Mouse (Mus musculus) stomach, embryonic 14.5 days (tissue): ENCODE results near the gene Plscr1. TPM values are rescaled to one million over a fixed set of nuclear protein-coding genes. Genes with fewer than 3 reads are reported as not detected.
A peak's percentile ranks its signal among the peaks of the same experiment; 100 is the strongest.

ENCODE experiments used
- ATAC-seq: fragments of 200-750 bp; cut with Nextera tagmentation; 2 replicates; pipeline ENCODE4 v1.8.0; 2017; ENCODE audit warnings: low read depth, moderate TSS enrichment; ENCODE audit not compliant: insufficient number of reproducible peaks, insufficient read depth, low FRiP score
- H3K27ac ChIP-seq: fragments of 300-500 bp; sonication (generic); 2 replicates; pipeline ENCODE4 v1.5.1; 2014; ENCODE audit warnings: mild to moderate bottlenecking, low read length, moderate library complexity, mixed read lengths
- H3K27me3 ChIP-seq: fragments of 300-500 bp; sonication (generic); 2 replicates; pipeline ENCODE4 v1.6.1; 2014; ENCODE audit warnings: low read length, control low read depth, mixed read lengths; ENCODE audit not compliant: control insufficient read depth, insufficient read depth
- H3K36me3 ChIP-seq: fragments of 300-500 bp; sonication (generic); 2 replicates; pipeline ENCODE4 v1.6.1; 2014; ENCODE audit warnings: mild to moderate bottlenecking, control low read depth, low read length, moderate library complexity, mixed read lengths; ENCODE audit not compliant: control insufficient read depth, insufficient read depth
- H3K4me1 ChIP-seq: fragments of 300-500 bp; sonication (generic); 2 replicates; pipeline ENCODE4 v1.6.1; 2014; ENCODE audit warnings: low read length, control low read depth, mixed read lengths; ENCODE audit not compliant: control insufficient read depth, insufficient read depth
- H3K4me2 ChIP-seq: fragments of 300-500 bp; sonication (generic); replicated peaks from 2 replicates; pipeline ENCODE4 v1.6.1; 2014; ENCODE audit warnings: low read depth, low read length, control low read depth
- H3K4me3 ChIP-seq: fragments of 300-500 bp; sonication (generic); 2 replicates; pipeline ENCODE4 v1.5.1; 2014; ENCODE audit warnings: low read depth, low read length, control low read depth
- H3K9ac ChIP-seq: fragments of 300-500 bp; sonication (generic); replicated peaks from 2 replicates; pipeline ENCODE4 v1.6.1; 2014; ENCODE audit warnings: low read depth, mild to moderate bottlenecking, control low read depth, low read length, moderate library complexity, mixed read lengths
- H3K9me3 ChIP-seq: fragments of 300-500 bp; sonication (generic); 2 replicates; pipeline ENCODE4 v1.6.1; 2016; ENCODE audit warnings: low read depth, low read length, control low read depth; ENCODE audit not compliant: control insufficient read depth
- WGBS: fragments of 180-500 bp; shearing (Covaris S2); extraction: QIAGEN DNeasy Blood & Tissue Kit; methylation state at CpG from one replicate; pipeline ENCODE4 v1.1.7; 2014; 5-methylcytosine and 5-hydroxymethylcytosine counted together
- polyA plus RNA-seq: library from polyadenylated mRNA; unstranded; fragments of >200 nt; fragmentation: Nextera tagmentation; extraction: Ambion mirVana; gene quantifications from 2 replicates; pipeline ENCODE4 v1.2.1, GENCODE M21; 2014

The Plscr1 gene
- polyA plus RNA-seq, 1 experiment from 2014 or later, result 51.4 TPM

DNA sequence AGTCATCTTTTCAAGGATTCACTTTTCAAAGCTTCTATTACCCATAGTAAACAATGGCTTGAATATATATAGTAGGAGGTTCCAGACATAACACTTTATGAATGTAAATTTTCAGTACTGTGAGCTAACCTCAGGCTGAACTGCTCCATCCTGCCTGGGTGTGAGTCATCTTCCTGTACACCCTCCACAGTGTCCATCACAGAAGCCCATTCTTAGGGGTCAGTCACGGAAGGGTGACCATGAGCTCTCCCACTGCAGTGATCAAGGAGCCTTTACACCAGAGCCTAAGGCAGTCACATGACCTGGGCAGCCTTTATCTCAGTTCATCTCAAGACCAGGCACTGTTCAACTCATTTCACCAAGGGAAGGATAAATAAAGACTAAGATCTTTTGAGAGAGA, 18.2 kb downstream of the Plscr1 start:
- H3K9me3 ChIP-seq, result no peaks in the 10 kb centered on the region
- H3K27me3 ChIP-seq, result no peaks in the 10 kb centered on the region
- no peak overlapping the region for H3K9ac ChIP-seq
- H3K4me3 ChIP-seq, result no peak overlapping the region
- H3K27ac ChIP-seq, result no peak overlapping the region
- 78% methylated on average over 1 of the region's 1 CpGs for WGBS
- ATAC-seq, result peak; percentile 23; the same call in 1 of the 2 replicates
- H3K4me2 ChIP-seq, result no peak overlapping the region
- 0 out of 2 replicates have a peak, but pooled peaks cover 3% of the 10 kb centered on the region for H3K4me1 ChIP-seq
- peaks cover 12% of the 10 kb centered on the region for H3K36me3 ChIP-seq

DNA sequence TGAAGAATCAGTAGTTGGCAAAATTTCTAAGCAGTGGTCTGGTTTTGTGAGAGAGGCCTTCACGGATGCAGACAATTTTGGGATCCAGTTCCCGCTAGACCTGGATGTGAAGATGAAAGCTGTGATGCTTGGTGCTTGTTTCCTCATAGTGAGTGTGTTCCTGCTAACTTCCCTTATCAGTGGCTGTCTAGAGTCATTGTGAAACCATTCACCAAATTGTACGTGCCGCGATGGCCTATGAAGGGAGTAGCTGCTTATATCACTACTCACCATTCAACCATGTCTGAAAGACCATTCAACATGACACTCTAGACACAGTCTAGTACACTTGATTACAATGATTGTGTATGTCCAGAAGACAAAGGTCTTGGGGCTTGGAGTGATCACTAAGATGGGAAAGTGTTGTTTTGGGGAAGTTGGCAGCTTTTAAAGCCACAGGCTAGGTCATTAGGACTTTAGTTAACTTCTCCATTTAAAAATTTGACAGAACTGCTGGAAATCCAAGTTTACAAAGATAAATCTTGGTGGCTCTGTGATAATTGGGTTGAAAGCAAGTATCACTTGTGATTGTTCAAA, 20.4 kb downstream of the Plscr1 start:
- no peak for ATAC-seq
- peaks cover 11% of the 10 kb centered on the region for H3K36me3 ChIP-seq
- peaks cover 9% of the 10 kb centered on the region; the same call in 1 of the 2 replicates for H3K4me1 ChIP-seq
- no peaks in the 10 kb centered on the region for H3K9me3 ChIP-seq
- H3K4me3 ChIP-seq, result no peak overlapping the region
- H3K9ac ChIP-seq, result no peak overlapping the region
- H3K27ac ChIP-seq, result no peak overlapping the region
- H3K27me3 ChIP-seq, result no peaks in the 10 kb centered on the region
- WGBS, result 97% methylated on average over 5 of the region's 5 CpGs
- H3K4me2 ChIP-seq, result no peak overlapping the region

DNA sequence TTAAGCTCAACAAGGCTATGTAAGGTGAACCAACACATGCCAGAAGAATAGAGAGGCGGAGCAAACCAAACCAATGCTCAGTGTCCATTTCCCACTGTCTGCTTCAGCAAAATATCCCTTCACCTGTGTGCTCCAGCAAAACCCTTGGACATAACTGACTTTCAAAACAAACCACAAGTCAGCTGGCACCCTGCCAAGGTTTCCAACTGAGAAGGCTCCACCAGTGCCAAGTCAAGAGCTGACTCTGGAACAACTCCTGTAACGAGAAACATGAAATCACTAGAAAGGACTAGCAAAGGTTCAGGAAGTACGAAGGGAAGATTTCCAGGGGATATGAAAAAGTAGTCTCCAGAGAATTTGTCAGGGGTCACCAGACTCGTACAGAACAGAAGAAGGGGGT, 21.4 kb downstream of the Plscr1 start:
- peaks cover 15% of the 10 kb centered on the region for H3K4me1 ChIP-seq
- H3K4me2 ChIP-seq, result no peak overlapping the region
- no peak overlapping the region for H3K27ac ChIP-seq
- WGBS, result 46% methylated on average over 4 of the region's 4 CpGs
- no peak for ATAC-seq
- H3K27me3 ChIP-seq, result no peaks in the 10 kb centered on the region
- no peak overlapping the region for H3K4me3 ChIP-seq
- peaks cover 11% of the 10 kb centered on the region for H3K36me3 ChIP-seq
- no peaks in the 10 kb centered on the region for H3K9me3 ChIP-seq
- no peak overlapping the region for H3K9ac ChIP-seq

DNA sequence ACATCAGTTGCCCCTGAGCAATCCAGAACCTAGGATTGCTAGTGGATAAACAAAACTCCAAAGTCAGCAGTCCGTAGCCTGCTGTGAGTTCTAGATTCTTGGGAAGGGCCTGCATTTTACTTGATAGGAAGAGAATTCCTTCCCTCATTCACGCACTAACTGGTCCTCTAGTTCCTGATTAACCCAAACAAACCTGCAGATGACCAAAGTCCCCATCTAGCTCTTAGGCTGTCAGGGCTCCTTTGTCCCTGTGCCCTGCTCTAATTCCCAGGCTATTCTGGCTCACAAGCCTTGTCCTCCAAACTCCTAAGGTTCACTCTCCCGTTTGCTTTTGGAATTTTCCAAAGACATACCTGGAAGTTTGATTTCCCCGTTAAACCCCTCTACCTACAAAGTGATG, 23.1 kb downstream of the Plscr1 start:
- ATAC-seq, result no peak
- H3K36me3 ChIP-seq, result peaks cover 11% of the 10 kb centered on the region
- H3K9me3 ChIP-seq, result no peaks in the 10 kb centered on the region
- H3K27ac ChIP-seq, result no peak overlapping the region
- H3K4me3 ChIP-seq, result no peak overlapping the region
- 92% methylated on average over 4 of the region's 4 CpGs for WGBS
- H3K4me2 ChIP-seq, result no peak overlapping the region
- H3K27me3 ChIP-seq, result no peaks in the 10 kb centered on the region
- no peak overlapping the region for H3K9ac ChIP-seq
- peaks cover 13% of the 10 kb centered on the region for H3K4me1 ChIP-seq

DNA sequence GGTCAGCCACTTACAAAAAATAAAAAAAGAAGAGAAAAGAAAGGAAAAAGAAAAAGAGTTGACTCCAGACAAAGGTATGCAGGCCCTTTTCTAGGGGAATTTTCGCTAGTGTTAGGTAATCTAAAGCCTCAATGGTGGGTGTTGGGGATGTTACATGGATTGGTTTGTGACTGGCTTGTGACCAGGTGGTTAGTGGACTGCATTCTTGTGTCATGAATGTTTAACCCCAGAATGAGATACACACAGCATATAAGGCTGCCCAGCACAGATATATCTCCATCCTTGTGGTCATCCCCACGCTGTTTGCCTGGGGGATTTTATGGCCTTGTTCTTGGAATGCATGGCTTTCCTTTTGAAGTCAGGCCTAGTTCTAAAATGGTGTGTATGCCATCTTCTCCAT, 23.7 kb downstream of the Plscr1 start:
- H3K4me2 ChIP-seq, result no peak overlapping the region
- H3K9ac ChIP-seq, result no peak overlapping the region
- ATAC-seq, result no peak
- H3K27me3 ChIP-seq, result no peaks in the 10 kb centered on the region
- H3K4me3 ChIP-seq, result no peak overlapping the region
- WGBS, result 86% methylated on average over 2 of the region's 2 CpGs
- peaks cover 13% of the 10 kb centered on the region for H3K4me1 ChIP-seq
- peaks cover 11% of the 10 kb centered on the region for H3K36me3 ChIP-seq
- no peaks in the 10 kb centered on the region for H3K9me3 ChIP-seq
- H3K27ac ChIP-seq, result no peak overlapping the region

DNA sequence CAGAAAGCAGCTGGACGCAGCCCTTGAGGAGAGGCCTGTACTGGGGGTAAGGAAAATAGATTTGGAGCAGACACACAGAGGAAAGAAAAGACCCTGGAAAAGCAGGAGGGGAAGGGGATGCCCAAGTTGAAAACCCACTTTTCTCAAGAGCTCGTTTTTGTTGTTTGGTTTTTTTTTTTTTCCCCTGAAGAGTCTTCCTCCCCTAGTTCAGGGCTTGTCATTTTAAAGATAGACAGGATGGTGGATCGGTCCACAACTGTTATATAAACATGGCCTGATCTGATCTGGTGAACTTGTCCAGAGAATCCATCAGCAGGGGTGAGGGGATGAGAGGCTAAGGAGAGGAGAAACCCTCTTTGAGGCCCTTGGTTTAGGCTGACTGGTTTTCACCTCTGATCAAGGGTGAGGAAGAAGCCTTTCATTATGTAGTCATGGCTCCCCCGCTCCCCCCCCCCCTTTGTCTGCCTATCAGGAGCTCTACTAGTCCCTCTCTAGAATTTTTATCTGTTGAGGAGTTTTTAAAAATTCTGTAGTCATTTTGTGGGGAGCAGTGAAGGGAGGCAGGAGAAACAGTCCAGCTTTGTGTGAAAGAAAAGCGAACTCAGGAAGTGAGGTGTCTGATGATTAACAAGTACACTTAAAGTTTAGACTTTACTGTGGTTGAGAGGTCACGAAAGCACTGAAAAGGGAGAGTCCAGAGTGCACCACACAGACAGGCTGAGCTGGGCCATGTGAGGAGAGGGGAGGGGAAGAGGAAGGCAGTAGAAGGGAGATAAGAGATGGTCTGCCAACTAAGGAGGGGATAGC, 24.6 kb downstream of the Plscr1 start:
- no peak for ATAC-seq
- Histone ChIP-seq H3K4me1 (peaks cover 13% of the 10 kb centered on the region), H3K36me3 (peaks cover 11% of the 10 kb centered on the region), H3K9me3 (no peaks in the 10 kb centered on the region), H3K27ac (peak overlapping the region; percentile 52; the same call in 1 of the 2 replicates), H3K27me3 (no peaks in the 10 kb centered on the region), H3K4me2 (no peak overlapping the region), H3K9ac (no peak overlapping the region), H3K4me3 (no peak overlapping the region)
- WGBS, result 42% methylated on average over 6 of the region's 6 CpGs

DNA sequence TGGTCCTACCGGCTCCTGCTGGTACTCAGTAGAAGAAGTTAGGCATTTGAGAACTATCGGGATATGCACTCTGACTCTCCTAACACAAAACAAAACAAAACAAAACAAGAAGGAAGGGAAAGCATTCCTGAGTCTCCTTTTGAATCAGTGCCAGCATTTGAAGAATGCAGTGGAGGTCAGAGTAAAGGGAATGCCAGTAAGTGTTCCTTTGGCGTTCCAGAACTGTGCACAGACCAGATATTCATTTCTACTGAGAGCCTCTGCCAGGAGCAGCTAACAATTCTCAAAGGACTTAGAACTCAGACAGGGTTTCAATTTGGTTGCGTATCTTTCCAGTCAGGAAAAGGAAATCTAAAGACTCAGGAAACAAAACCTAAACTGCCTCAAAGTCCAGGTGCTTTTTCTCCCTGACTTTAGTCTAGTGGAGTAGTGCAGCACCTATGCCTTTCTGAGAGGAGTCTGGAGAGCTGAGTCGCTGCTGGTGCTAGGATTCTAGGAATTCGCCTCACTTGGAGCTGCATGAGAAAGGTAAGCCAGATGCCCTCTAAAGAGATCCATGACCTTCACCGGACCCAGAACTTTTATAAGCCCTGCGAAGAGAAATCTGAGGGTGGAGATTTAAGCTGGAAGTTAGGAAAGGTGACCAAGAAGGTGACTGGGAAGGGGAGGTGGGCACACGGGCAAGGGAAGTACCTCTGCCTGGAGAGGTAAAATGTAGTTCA, 26.1 kb downstream of the Plscr1 start, which contains the start of gene Plscr2:
Gene Plscr2, plus strand, starts transcription at position 117 of the 722 bp plus-strand sequence.
- WGBS, result 54% methylated on average over 9 of the region's 9 CpGs
- Histone ChIP-seq H3K4me2 (no peak within 1 kb of the TSS), H3K36me3 (peaks cover 1% of the 10 kb centered on the region; the same call in 1 of the 2 replicates), H3K9ac (no peak within 1 kb of the TSS), H3K4me1 (peaks cover 13% of the 10 kb centered on the region), H3K4me3 (no peak within 1 kb of the TSS), H3K27ac (peak within 1 kb of the TSS; percentile 15; the same call in 1 of the 2 replicates), H3K27me3 (no peaks in the 10 kb centered on the region), H3K9me3 (no peaks in the 10 kb centered on the region)
- no peak for ATAC-seq

DNA sequence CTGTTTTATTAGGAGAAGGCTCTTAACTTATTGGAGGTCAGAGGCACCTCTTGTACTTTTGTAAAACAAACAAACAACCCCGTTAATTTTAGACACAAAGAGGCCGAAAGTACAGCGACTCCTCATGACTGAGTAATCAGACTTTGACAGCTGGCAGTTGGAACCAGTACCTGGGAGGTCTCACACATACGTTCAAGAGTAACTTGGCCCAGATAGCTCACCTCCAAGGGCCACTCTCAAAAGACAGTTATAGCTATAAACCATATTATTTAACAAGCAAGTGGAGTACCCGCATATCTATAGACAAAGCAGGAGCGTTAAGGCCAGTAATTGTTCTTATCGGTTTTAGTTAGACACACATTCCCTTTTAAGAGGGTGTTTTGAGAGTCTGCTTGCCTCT, 26.8 kb downstream of the Plscr1 start:
- H3K9ac ChIP-seq, result no peak overlapping the region
- ATAC-seq, result no peak
- 60% methylated on average over 7 of the region's 7 CpGs for WGBS
- no peaks in the 10 kb centered on the region for H3K27me3 ChIP-seq
- no peaks in the 10 kb centered on the region for H3K9me3 ChIP-seq
- H3K4me1 ChIP-seq, result peaks cover 13% of the 10 kb centered on the region
- no peak overlapping the region for H3K27ac ChIP-seq
- no peak overlapping the region for H3K4me3 ChIP-seq
- H3K36me3 ChIP-seq, result no peaks in the 10 kb centered on the region
- H3K4me2 ChIP-seq, result no peak overlapping the region
